Mouse (Mus musculus) intestine, postnatal 0 days (tissue): ENCODE measurements around the gene Shank2. TPM values are rescaled to one million over a fixed set of nuclear protein-coding genes. Genes with fewer than 3 reads are reported as not detected.

Source experiments
- ATAC-seq: fragments of 200-750 bp; cut with Nextera tagmentation; 2 replicates; pipeline ENCODE4 v1.8.0; 2017; ENCODE audit warnings: mild to moderate bottlenecking, moderate TSS enrichment, moderate library complexity
- H3K27ac ChIP-seq: fragments of 300-500 bp; sonication (generic); 2 replicates; pipeline ENCODE4 v1.5.1; 2014; ENCODE audit warnings: mild to moderate bottlenecking, low read depth, low read length, moderate library complexity
- H3K27me3 ChIP-seq: fragments of 300-500 bp; sonication (generic); replicated peaks from 2 replicates; pipeline ENCODE4 v1.6.1; 2014; ENCODE audit warnings: low read length, mixed read lengths; ENCODE audit not compliant: control insufficient read depth, insufficient read depth
- H3K36me3 ChIP-seq: fragments of 300-500 bp; sonication (generic); 2 replicates; pipeline ENCODE4 v1.6.1; 2014; ENCODE audit warnings: mild to moderate bottlenecking, moderate library complexity; ENCODE audit not compliant: control insufficient read depth, insufficient read depth
- H3K4me1 ChIP-seq: fragments of 300-500 bp; sonication (generic); replicated peaks from 2 replicates; pipeline ENCODE4 v1.6.1; 2014; ENCODE audit warnings: antibody characterized with exemption, low read length, mixed read lengths; ENCODE audit not compliant: control insufficient read depth, insufficient read depth
- H3K4me2 ChIP-seq: fragments of 300-500 bp; sonication (generic); replicated peaks from 2 replicates; pipeline ENCODE4 v1.6.1; 2014; ENCODE audit warnings: low read depth, mild to moderate bottlenecking, moderate library complexity
- H3K4me3 ChIP-seq: fragments of 300-500 bp; sonication (generic); 2 replicates; pipeline ENCODE4 v1.5.1; 2014; ENCODE audit warnings: low read depth, low read length
- H3K9ac ChIP-seq: fragments of 300-500 bp; sonication (generic); 2 replicates; pipeline ENCODE4 v1.6.1; 2014; ENCODE audit warnings: mild to moderate bottlenecking, low read depth, low read length
- H3K9me3 ChIP-seq: fragments of 300-500 bp; sonication (generic); 2 replicates; pipeline ENCODE4 v1.6.1; 2016; ENCODE audit warnings: mixed run types; ENCODE audit not compliant: control insufficient read depth
- CTCF ChIP-seq: sonication (generic); IDR thresholded peaks from 2 replicates; pipeline ENCODE4 v1.5.1; 2016; ENCODE audit warnings: low read depth, mild to moderate bottlenecking, control low read depth, antibody characterized with exemption, moderate library complexity
- WGBS: fragments of 180-500 bp; shearing (Covaris S2); extraction: QIAGEN DNeasy Blood & Tissue Kit; methylation state at CpG from one replicate; pipeline ENCODE4 v1.1.7; 2014; 5-methylcytosine and 5-hydroxymethylcytosine counted together
- polyA plus RNA-seq: library from polyadenylated mRNA; unstranded; fragments of >200 nt; fragmentation: Nextera tagmentation; extraction: Ambion mirVana; gene quantifications from 2 replicates; pipeline ENCODE4 v1.2.1, GENCODE M21; 2015

Shank2 gene
- polyA plus RNA-seq, 1 experiment from 2014 or later = 0.74 TPM

DNA sequence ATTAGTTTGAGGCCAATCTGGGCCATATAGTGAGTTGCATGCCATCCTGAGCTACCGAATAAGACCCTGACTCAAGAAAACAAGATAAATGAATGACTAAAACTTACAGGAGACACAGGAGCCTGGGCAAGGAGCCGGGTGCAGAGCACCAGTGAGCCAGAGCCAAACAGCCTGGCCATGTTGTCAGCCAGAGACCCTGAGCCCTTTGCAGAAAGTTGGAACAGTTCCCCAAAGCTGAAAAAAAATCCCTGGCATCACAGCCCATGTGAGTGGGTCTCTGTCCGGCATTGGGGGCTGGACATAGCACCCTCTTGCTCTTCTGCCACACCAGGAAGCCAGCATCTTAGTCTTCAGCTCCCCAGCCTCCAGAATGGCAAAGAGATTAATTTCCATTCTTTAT is 244.5 kb downstream of the Shank2 start:
- 77% methylated on average over 3 of the region's 3 CpGs for WGBS
- H3K9ac ChIP-seq = no peak overlapping the region

DNA sequence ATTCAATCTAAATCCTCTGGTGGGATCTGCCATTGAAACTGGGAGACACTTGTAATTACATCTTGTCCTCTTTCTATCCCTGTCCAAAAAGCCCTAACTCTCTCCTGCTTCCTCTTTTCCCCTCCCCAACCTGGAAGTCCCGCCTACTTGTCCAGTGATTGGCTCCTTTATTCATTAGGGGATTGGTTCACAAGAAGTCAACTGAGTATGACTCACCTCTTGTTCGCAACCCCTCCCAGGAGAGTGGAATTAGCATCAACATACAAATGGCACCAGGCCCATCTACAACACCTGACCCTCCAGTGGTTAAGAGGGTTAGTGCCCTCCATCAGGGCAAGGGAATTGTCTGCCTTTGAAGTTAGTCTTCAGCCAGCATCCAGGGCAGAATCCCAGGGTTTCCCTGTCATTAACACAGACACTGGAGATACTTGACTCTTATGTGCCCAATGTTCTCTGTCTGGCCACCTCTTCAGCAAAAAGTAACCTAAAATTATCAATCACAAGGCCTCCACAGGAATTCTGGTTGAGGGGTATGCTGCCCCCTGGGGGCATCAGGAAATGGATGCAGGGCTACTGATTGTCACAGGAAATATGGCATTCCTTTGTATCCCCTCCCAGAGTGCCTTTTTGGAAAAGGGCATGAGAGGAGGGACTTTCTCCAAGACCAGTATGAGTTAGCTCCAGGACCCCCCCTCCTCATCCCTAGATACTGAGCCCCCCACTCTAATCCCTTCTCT is 247.1 kb downstream of the Shank2 start:
- 46% methylated on average over 2 of the region's 2 CpGs for WGBS
- no peak overlapping the region for H3K4me2 ChIP-seq
- peak; percentile 31; the same call in 1 of the 2 replicates for TF ChIP-seq CTCF
- H3K36me3 ChIP-seq = no peaks in the 10 kb centered on the region
- H3K4me3 ChIP-seq = no peak overlapping the region
- no peaks in the 10 kb centered on the region for H3K4me1 ChIP-seq
- ATAC-seq = no peak
- H3K27me3 ChIP-seq = no peaks in the 10 kb centered on the region
- H3K9ac ChIP-seq = no peak overlapping the region
- H3K27ac ChIP-seq = no peak overlapping the region
- no peaks in the 10 kb centered on the region for H3K9me3 ChIP-seq

More for the DNA sequence above, 244.5 kb downstream of the Shank2 start:
- Histone ChIP-seq H3K9me3 (no peaks in the 10 kb centered on the region), H3K27me3 (no peaks in the 10 kb centered on the region), H3K27ac (no peak overlapping the region), H3K36me3 (no peaks in the 10 kb centered on the region), H3K4me3 (no peak overlapping the region), H3K4me1 (no peaks in the 10 kb centered on the region), H3K4me2 (no peak overlapping the region)
- ATAC-seq = no peak
- TF ChIP-seq CTCF = no peak

DNA sequence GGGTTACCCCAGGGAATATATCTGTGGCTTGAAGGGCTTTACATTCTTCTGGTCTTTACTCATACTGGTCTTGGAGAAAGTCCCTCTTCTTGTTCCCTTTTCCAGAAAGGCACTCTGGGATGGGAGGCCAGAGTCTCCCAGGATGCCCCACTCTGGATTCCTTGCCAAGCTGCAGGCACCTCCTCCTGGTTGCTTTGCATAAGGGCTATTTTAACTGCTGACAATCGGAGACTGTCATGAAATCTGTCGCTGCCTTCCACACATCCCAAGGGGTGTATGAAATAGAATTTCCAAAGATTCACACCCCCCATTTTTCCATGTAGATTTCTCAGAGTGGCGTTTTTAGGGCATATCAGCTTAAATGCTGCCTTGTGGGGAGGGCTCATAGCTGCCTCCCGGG is 249.1 kb downstream of the Shank2 start:
- H3K4me1 ChIP-seq = no peaks in the 10 kb centered on the region
- H3K27ac ChIP-seq = no peak overlapping the region
- WGBS = 77% methylated on average over 4 of the region's 4 CpGs
- H3K9ac ChIP-seq = no peak overlapping the region
- H3K9me3 ChIP-seq = no peaks in the 10 kb centered on the region
- no peaks in the 10 kb centered on the region for H3K27me3 ChIP-seq
- no peak overlapping the region for H3K4me3 ChIP-seq
- ATAC-seq = no peak
- H3K36me3 ChIP-seq = no peaks in the 10 kb centered on the region
- no peak for TF ChIP-seq CTCF
- H3K4me2 ChIP-seq = no peak overlapping the region

DNA sequence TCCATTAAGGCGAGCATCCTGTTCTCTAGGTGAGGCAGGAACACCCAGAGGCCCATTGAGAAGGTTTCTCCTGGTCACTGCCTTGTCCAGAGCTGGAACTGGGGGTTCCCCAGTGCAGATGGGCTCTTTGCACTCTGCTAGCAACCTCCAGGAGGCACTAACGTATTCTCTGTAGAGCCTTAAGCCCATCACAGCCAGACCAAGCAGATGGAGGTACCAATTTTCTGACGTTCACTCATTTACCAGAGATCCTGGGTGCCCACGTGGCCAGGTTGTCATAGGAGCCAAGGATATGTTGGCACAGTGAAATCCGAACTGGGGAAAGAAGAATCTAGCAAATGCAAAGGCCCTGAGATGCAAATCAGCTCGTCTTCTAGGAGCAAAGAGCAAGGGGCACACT is 249.5 kb downstream of the Shank2 start:
- H3K9me3 ChIP-seq = no peaks in the 10 kb centered on the region
- H3K27me3 ChIP-seq = no peaks in the 10 kb centered on the region
- no peak for ATAC-seq
- H3K9ac ChIP-seq = no peak overlapping the region
- H3K27ac ChIP-seq = no peak overlapping the region
- TF ChIP-seq CTCF = no peak
- no peak overlapping the region for H3K4me3 ChIP-seq
- H3K36me3 ChIP-seq = no peaks in the 10 kb centered on the region
- no peaks in the 10 kb centered on the region for H3K4me1 ChIP-seq
- 57% methylated on average over 6 of the region's 6 CpGs for WGBS
- no peak overlapping the region for H3K4me2 ChIP-seq

DNA sequence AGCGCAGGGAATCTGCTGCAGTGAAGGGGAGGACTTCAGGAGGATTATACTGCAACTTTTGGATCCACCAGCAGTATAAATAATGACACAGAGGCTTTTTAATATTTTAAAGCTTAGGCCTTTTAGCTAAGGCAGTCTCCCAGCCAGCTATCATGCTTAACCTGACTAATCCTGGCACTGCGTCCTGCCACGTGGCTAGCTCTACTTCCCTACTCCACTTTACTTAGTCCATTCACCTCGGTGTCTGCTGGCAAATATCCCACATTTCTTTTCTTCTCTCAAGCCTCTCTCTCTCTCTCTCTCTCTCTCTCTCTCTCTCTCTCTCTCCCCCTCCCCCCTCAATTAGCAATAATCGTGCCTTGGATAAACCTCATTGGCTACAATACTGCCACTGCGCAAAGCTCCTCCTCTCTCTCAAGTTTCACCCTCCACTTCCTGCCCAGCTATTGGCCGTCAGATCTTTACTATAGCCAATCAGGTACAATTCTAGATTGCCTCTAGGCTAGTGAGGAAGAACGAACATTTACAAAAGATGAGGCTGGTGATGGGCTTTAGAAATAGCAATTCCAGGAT is 253.0 kb downstream of the Shank2 start:
- no peak for ATAC-seq
- no peak for TF ChIP-seq CTCF
- H3K9me3 ChIP-seq = no peaks in the 10 kb centered on the region
- no peak overlapping the region for H3K4me3 ChIP-seq
- 50% methylated on average over 8 of the region's 8 CpGs for WGBS
- H3K27me3 ChIP-seq = no peaks in the 10 kb centered on the region
- H3K36me3 ChIP-seq = no peaks in the 10 kb centered on the region
- no peak overlapping the region for H3K9ac ChIP-seq
- H3K27ac ChIP-seq = no peak overlapping the region
- no peaks in the 10 kb centered on the region for H3K4me1 ChIP-seq
- no peak overlapping the region for H3K4me2 ChIP-seq

DNA sequence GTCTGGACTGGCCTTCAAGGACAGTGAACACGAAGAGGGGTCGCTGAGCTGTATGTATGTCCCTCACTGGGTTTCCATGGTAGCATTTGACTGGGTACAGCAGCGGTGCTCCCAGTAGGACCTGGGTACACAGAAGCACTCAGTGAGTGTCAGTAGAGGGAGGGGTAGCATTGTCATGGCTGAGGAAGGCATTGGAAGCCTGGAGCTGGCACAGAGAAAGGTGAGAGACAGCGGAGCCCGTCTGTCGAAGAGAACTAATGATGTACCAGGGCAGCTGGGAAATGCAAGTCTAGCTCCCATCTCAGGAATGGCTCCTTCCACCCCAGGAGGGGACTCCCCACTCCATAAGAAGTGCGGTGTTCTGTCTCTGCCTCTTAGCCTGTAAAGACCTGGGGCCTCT is 256.1 kb downstream of the Shank2 start:
- no peaks in the 10 kb centered on the region for H3K4me1 ChIP-seq
- H3K36me3 ChIP-seq = no peaks in the 10 kb centered on the region
- 60% methylated on average over 7 of the region's 7 CpGs for WGBS
- H3K27ac ChIP-seq = no peak overlapping the region
- no peak overlapping the region for H3K4me3 ChIP-seq
- no peaks in the 10 kb centered on the region for H3K27me3 ChIP-seq
- TF ChIP-seq CTCF = no peak
- no peak for ATAC-seq
- no peak overlapping the region for H3K9ac ChIP-seq
- no peaks in the 10 kb centered on the region for H3K9me3 ChIP-seq
- no peak overlapping the region for H3K4me2 ChIP-seq
